Mouse (Mus musculus) kidney, embryonic 15.5 days (tissue): Measurements from ENCODE around the gene Dpp9. TPM values are rescaled to one million over a fixed set of nuclear protein-coding genes. Genes with fewer than 3 reads are reported as not detected.
A peak's percentile ranks its signal among the peaks of the same experiment; 100 is the strongest.

Experiments used
- microRNA counts: library from miRNA; unstranded; fragments of <30 nt; microRNA quantifications from one replicate; lab custom pipeline; 2016
- microRNA-seq: library from miRNA; unstranded; fragments of <30 nt; microRNA quantifications from one replicate; pipeline ENCODE4, GENCODE M21; 2016
- polyA plus RNA-seq: library from polyadenylated mRNA; unstranded; fragments of >200 nt; fragmentation: Nextera tagmentation; extraction: Ambion mirVana; gene quantifications from 2 replicates; pipeline ENCODE4 v1.2.1, GENCODE M21; 2015

Gene Dpp9
- polyA plus RNA-seq, 1 experiment from 2014 or later = 43.8 TPM

MicroRNAs within 50 kb of the gene (microRNA counts, 519-probe panel; counts per million panel counts)
- microRNA mmu-miR-7b (lab: Ali Mortazavi, UCI) = 2,683 counts per million, percentile 61 among the panel's probes with 10 or more counts

Small RNA genes within 50 kb of the gene (microRNA-seq; reads per million reads assigned to microRNA genes)
- gene Gm44397 (not detected), gene Mir7b (44.0 reads per million, percentile 48 among the genes with 10 or more reads in this experiment)

Other genes starting within 250 kb of the Dpp9 start
- 28.8 and 30.1 TPM in 2 replicates for gene Shd, start 248.4 kb downstream of the Dpp9 start, polyA plus RNA-seq
- gene Fsd1, start 232.4 kb downstream of the Dpp9 start, polyA plus RNA-seq = 19.7 and 21.7 TPM in 2 replicates
- gene Stap2, start 213.3 kb downstream of the Dpp9 start, polyA plus RNA-seq = 14.5 and 15.5 TPM in 2 replicates
- 97.4 and 103 TPM in 2 replicates for gene Mpnd, start 213.2 kb downstream of the Dpp9 start, polyA plus RNA-seq
- gene Sh3gl1, start 182.3 kb downstream of the Dpp9 start, polyA plus RNA-seq = 168 and 175 TPM in 2 replicates
- gene Chaf1a, start 178.5 kb downstream of the Dpp9 start, polyA plus RNA-seq = 26.9 and 30.8 TPM in 2 replicates
- 42.2 and 45.6 TPM in 2 replicates for gene Ubxn6, start 143.9 kb downstream of the Dpp9 start, polyA plus RNA-seq
- 123 and 141 TPM in 2 replicates for gene Hdgfl2, start 139.3 kb downstream of the Dpp9 start, polyA plus RNA-seq
- gene Plin4, start 109.1 kb downstream of the Dpp9 start, polyA plus RNA-seq = 0.08 and 0.12 TPM in 2 replicates
- 1.5 and 1.9 TPM in 2 replicates for gene Plin5, start 101.3 kb downstream of the Dpp9 start, polyA plus RNA-seq
- 0.39 and 0.53 TPM in 2 replicates for gene Lrg1, start 96.9 kb downstream of the Dpp9 start, polyA plus RNA-seq
- gene Sema6b, start 78.6 kb downstream of the Dpp9 start, polyA plus RNA-seq = 1.5 TPM in 2 replicates
- 11.6 and 11.9 TPM in 2 replicates for gene Tnfaip8l1, start 56.4 kb downstream of the Dpp9 start, polyA plus RNA-seq
- 90.7 and 96.4 TPM in 2 replicates for gene Mydgf, start 35.0 kb downstream of the Dpp9 start, polyA plus RNA-seq
- gene Fem1a, start 37.9 kb upstream of the Dpp9 start, polyA plus RNA-seq = 13.1 TPM in 2 replicates
- gene Ticam1, start 57.9 kb upstream of the Dpp9 start, polyA plus RNA-seq = 6.0 and 6.2 TPM in 2 replicates
- 68.9 and 77.4 TPM in 2 replicates for gene Plin3, start 74.0 kb upstream of the Dpp9 start, polyA plus RNA-seq
- 0.31 TPM in 1 of 2 replicates, not detected in the other for gene Arrdc5, start 81.4 kb upstream of the Dpp9 start, polyA plus RNA-seq
- 162 and 175 TPM in 2 replicates for gene Uhrf1, start 84.4 kb upstream of the Dpp9 start, polyA plus RNA-seq
- 32.3 and 34.3 TPM in 2 replicates for gene Kdm4b, start 107.2 kb upstream of the Dpp9 start, polyA plus RNA-seq